8 mouse cellular contexts compared by ENCODE assay signal in the genomic region with DNA sequence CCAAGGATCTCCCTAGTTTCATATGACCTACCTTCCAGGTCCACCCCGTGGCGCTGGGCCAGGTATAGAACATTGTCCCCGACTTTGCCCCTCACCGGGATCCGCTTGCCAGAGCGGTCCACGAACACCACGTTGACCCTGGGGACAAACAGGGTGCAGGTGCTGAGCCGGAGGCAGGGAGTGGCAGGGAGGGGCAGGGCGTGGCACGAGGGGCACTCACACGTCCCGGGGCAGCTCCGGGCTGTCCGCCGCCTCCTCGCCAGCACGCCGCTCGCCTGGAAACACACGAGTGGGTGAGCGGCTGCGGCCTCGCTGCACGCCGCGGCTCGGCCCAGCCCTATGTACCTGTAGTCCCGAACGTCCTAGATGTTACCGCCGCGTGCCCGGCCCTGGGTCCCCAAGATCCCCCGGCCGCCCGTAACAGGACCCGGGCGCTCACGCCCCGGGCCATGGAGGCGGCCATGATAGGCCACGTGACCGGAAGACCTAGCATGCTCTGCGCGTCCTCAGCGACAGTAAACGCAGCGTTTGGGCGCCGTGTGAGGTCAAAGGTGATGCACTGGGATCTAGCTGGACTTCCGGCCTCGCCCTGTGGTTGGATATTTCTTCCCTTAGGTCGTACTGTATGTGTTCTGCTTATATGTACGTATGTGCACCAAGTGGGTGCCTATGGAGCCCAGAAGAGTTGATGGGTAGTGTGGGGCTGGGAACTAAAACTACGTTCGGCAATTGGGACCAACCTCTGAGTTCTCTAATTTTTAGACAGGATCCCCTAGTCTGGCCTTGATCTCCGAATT. TPM values are rescaled to one million over a fixed set of nuclear protein-coding genes. Genes with fewer than 3 reads are reported as not detected.
A peak's percentile ranks its signal among the peaks of the same experiment; 100 is the strongest.
DNase-seq lines count a peak whose midpoint lies in the region; ATAC-seq lines count a peak whose summit lies in the region.

A gene (minus strand): TSS at position 53 of the 797 bp plus-strand sequence.
A gene (minus strand): TSS at position 571 of the 797 bp plus-strand sequence.

- H3K9me3 ChIP-seq in heart, embryonic 14.5 days (ENCODE audit: control insufficient read depth, low read length) = no peaks in the 10 kb centered on the region
- H3K9me3 ChIP-seq in liver, embryonic 13.5 days (replicated peaks) = no peaks in the 10 kb centered on the region
- H3K9me3 ChIP-seq in stomach, embryonic 16.5 days (replicated peaks; ENCODE audit: control insufficient read depth, low read length) = no peaks in the 10 kb centered on the region

- peak within 1 kb of the TSS; percentile 68 to 85 for H3K4me3 ChIP-seq in heart, embryonic 14.5 days (ENCODE audit: control insufficient read depth in 1 of 2, insufficient read depth in 1 of 2, low read depth in 1 of 2, low read length in 2 of 2)
- H3K4me3 ChIP-seq in liver, embryonic 13.5 days (replicated peaks) = peak within 1 kb of the TSS; percentile 87
- peak within 1 kb of the TSS; percentile 69 for H3K4me3 ChIP-seq in stomach, embryonic 16.5 days (replicated peaks; ENCODE audit: low read length)

- no peaks in the 10 kb centered on the region for H3K27me3 ChIP-seq in heart, embryonic 14.5 days (ENCODE audit: control insufficient read depth, insufficient read depth, low read length)
- no peaks in the 10 kb centered on the region for H3K27me3 ChIP-seq in liver, embryonic 13.5 days
- no peaks in the 10 kb centered on the region for H3K27me3 ChIP-seq in stomach, embryonic 16.5 days (ENCODE audit: control insufficient read depth, insufficient read depth, low read length)

- peak within 1 kb of the TSS; percentile 46 to 52 for H3K27ac ChIP-seq in heart, embryonic 14.5 days (replicated peaks in 1 of 2; ENCODE audit: control insufficient read depth in 1 of 2, insufficient read depth in 1 of 2, low read depth in 2 of 2, low read length in 2 of 2)
- peak within 1 kb of the TSS; percentile 62 for H3K27ac ChIP-seq in liver, embryonic 13.5 days
- peak within 1 kb of the TSS; percentile 63; the same call in 1 of the 2 replicates for H3K27ac ChIP-seq in stomach, embryonic 16.5 days (ENCODE audit: low read length)

- peaks cover 56% of the 10 kb centered on the region for H3K36me3 ChIP-seq in heart, embryonic 14.5 days (ENCODE audit: control insufficient read depth, insufficient read depth, low read length)
- peaks cover 62% of the 10 kb centered on the region for H3K36me3 ChIP-seq in liver, embryonic 13.5 days
- H3K36me3 ChIP-seq in stomach, embryonic 16.5 days (ENCODE audit: control insufficient read depth, insufficient read depth, low read length) = peaks cover 22% of the 10 kb centered on the region; the same call in 1 of the 2 replicates

- WGBS in heart, embryonic 14.5 days = 2% methylated on average over 58 of the region's 58 CpGs
- 3% methylated on average over 58 of the region's 58 CpGs for WGBS in liver, embryonic 13.5 days (ENCODE audit: insufficient replicate concordance)
- 2% methylated on average over 58 of the region's 58 CpGs for WGBS in stomach, embryonic 16.5 days

- ATAC-seq in erythroid progenitor cell, adult 5-6 weeks (replicated peaks; ENCODE audit: low FRiP score, poor library complexity, severe bottlenecking) = peak; percentile 91
- peak; percentile 84 for ATAC-seq in heart, embryonic 14.5 days (ENCODE audit: insufficient number of reproducible peaks, insufficient read depth, low FRiP score, low read depth)
- peak; percentile 92 for ATAC-seq in liver, embryonic 13.5 days (ENCODE audit: low read depth)
- ATAC-seq in stomach, embryonic 16.5 days (ENCODE audit: insufficient read depth, low FRiP score) = peak; percentile 92

- DNase-seq in CD4-positive helper T cell, adult 2 months (ENCODE audit: low read depth, low spot score) = peak; percentile 88
- peak; percentile 80 for DNase-seq in brain, embryonic 18.5 days (ENCODE audit: low read depth, low spot score)
- DNase-seq in kidney, postnatal 14 days = peak; percentile 94
- peak; percentile 77 for DNase-seq in liver, embryonic 13.5 days
- peak; percentile 90 for DNase-seq in neural tube, embryonic 10.5 days (ENCODE audit: extremely low spot score, low spot score)

- peak within 1 kb of the TSS; percentile 90 for H3K9ac ChIP-seq in heart, embryonic 14.5 days (ENCODE audit: low read length)
- peak within 1 kb of the TSS; percentile 84 for H3K9ac ChIP-seq in liver, embryonic 13.5 days
- peak within 1 kb of the TSS; percentile 88 for H3K9ac ChIP-seq in stomach, embryonic 16.5 days (ENCODE audit: low read length)

- peak within 1 kb of the TSS; percentile 90 for H3K4me2 ChIP-seq in heart, embryonic 14.5 days (ENCODE audit: low read length)
- peak within 1 kb of the TSS; percentile 92 for H3K4me2 ChIP-seq in liver, embryonic 13.5 days
- H3K4me2 ChIP-seq in stomach, embryonic 16.5 days (ENCODE audit: low read depth, low read length) = peak within 1 kb of the TSS; percentile 78

- H3K4me1 ChIP-seq in heart, embryonic 14.5 days (ENCODE audit: control insufficient read depth in 2 of 2, insufficient read depth in 2 of 2, low read length in 2 of 2) = peaks cover 0 to 12% of the 10 kb centered on the region in 2 experiments; a peak in 2 of 4 replicates
- peaks cover 37% of the 10 kb centered on the region for H3K4me1 ChIP-seq in liver, embryonic 13.5 days (replicated peaks)
- H3K4me1 ChIP-seq in stomach, embryonic 16.5 days (ENCODE audit: control insufficient read depth, insufficient read depth, low read length) = peaks cover 6% of the 10 kb centered on the region

RNA-seq across cellular contexts. Expression of the first gene that starts in this region (rescaled TPM):
- total RNA-seq in erythroid progenitor cell, adult 5-6 weeks (2015; ENCODE audit: low replicate concordance) = not detected in 2 replicates
- total RNA-seq in erythroid progenitor cell, adult 5-6 weeks (2017; ENCODE audit: low replicate concordance) = not detected in 2 replicates
- polyA plus RNA-seq in heart, embryonic 14.5 days (2014; fragmentation: Nextera tagmentation; extraction: Ambion mirVana) = 0.12 and 0.49 TPM in 2 replicates
- 0.56 and 0.68 TPM in 2 replicates for polyA plus RNA-seq in liver, embryonic 13.5 days (2015; fragmentation: Nextera tagmentation; extraction: Ambion mirVana)
- 0.26 and 0.49 TPM in 2 replicates for polyA plus RNA-seq in stomach, embryonic 16.5 days (2015; fragmentation: Nextera tagmentation; extraction: Ambion mirVana)

RNA-seq across cellular contexts. Expression of the second gene that starts in this region (rescaled TPM):
- 13.0 and 19.8 TPM in 2 replicates for total RNA-seq in erythroid progenitor cell, adult 5-6 weeks (2015; ENCODE audit: low replicate concordance)
- total RNA-seq in erythroid progenitor cell, adult 5-6 weeks (2017; ENCODE audit: low replicate concordance) = 7.8 and 19.7 TPM in 2 replicates
- 45.1 and 50.8 TPM in 2 replicates for polyA plus RNA-seq in heart, embryonic 14.5 days (2014; fragmentation: Nextera tagmentation; extraction: Ambion mirVana)
- polyA plus RNA-seq in liver, embryonic 13.5 days (2015; fragmentation: Nextera tagmentation; extraction: Ambion mirVana) = 36.6 and 41.0 TPM in 2 replicates
- polyA plus RNA-seq in stomach, embryonic 16.5 days (2015; fragmentation: Nextera tagmentation; extraction: Ambion mirVana) = 48.7 and 49.7 TPM in 2 replicates

Comparison
In these comparisons a context has a peak if more than half of its experiments do, and no peak if none do; other contexts are left out.
1. Peak in every context shown above with its lines: DNase-seq, ATAC-seq, H3K4me3 ChIP-seq and H3K27ac ChIP-seq.